Mouse (Mus musculus): ENCODE data around the gene Gm9195. TPM values are rescaled to one million over a fixed set of nuclear protein-coding genes. Genes with fewer than 3 reads are reported as not detected.

Gm9195 gene
- not detected for polyA plus RNA-seq (2012; fragmentation: generic; extraction: Trizol)
- long read RNA-seq, experiment 1: 0 reads
- long read RNA-seq, experiment 2: 0 reads

DNA sequence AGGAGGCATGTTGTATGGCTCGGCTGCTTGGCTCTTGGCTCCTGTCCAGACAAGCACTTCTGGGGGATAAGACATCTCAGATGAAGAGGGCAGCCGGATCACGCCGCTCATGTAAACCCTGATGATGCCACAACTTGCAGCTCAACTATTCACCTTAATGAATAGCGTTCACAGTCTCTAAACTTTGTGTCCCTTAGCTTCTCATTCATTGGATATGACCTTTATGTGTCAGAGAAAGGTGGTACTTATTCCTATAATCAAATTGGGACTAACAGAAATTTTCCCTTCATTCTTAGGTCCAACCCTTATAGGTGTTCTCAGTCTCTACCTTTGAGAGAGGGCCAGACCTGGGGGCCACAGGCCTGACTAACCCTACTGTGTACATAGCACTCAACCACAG is at the start of gene Gm9195:
Gm9195 (minus strand) TSS at position 101 of the 400 bp plus-strand sequence.
- Histone ChIP-seq H3ac (ENCODE audit: control insufficient read depth, insufficient read length, low read depth) (no peak within 1 kb of the TSS), H3K4me3 (ENCODE audit: insufficient read depth, poor library complexity, severe bottlenecking) (no peak within 1 kb of the TSS), H3K27me3 (ENCODE audit: control insufficient read depth, insufficient read depth, insufficient read length) (peaks cover 12% of the 10 kb centered on the region), H3K79me3 (ENCODE audit: low read depth) (no peaks in the 10 kb centered on the region), H3K79me2 (ENCODE audit: control insufficient read depth, insufficient read depth) (no peaks in the 10 kb centered on the region), H3K36me3 (ENCODE audit: control insufficient read depth, insufficient read depth) (no peaks in the 10 kb centered on the region)
- TF ChIP-seq MYOD1 (IDR thresholded peaks at IDR 0.05; ENCODE audit: control insufficient read depth, insufficient read length, low read depth): no peak
- TF ChIP-seq MAX (IDR thresholded peaks at IDR 0.05): no peak

GRCm38 (mm10) chr14:72536392-72537017 is 44.9 kb upstream of the Gm9195 start:
- no peaks in the 10 kb centered on the region for H3K79me3 ChIP-seq (ENCODE audit: low read depth)
- no peak overlapping the region for H3K4me3 ChIP-seq (ENCODE audit: insufficient read depth, poor library complexity, severe bottlenecking)
- H3K79me2 ChIP-seq (ENCODE audit: control insufficient read depth, insufficient read depth): no peaks in the 10 kb centered on the region
- peaks cover 37% of the 10 kb centered on the region for H3K36me3 ChIP-seq (ENCODE audit: control insufficient read depth, insufficient read depth)
- H3K27me3 ChIP-seq (ENCODE audit: control insufficient read depth, insufficient read depth, insufficient read length): no peaks in the 10 kb centered on the region
- no peak overlapping the region for H3ac ChIP-seq (ENCODE audit: control insufficient read depth, insufficient read length, low read depth)
- TF ChIP-seq FOSL1 (IDR thresholded peaks at IDR 0.05; ENCODE audit: insufficient read depth, low read length, poor library complexity, severe bottlenecking): no peak
- no peak for TF ChIP-seq MYOD1 (IDR thresholded peaks at IDR 0.05; ENCODE audit: control insufficient read depth, insufficient read length, low read depth)
- TF ChIP-seq MAX (IDR thresholded peaks at IDR 0.05): no peak
- no peak for TF ChIP-seq USF1 (IDR thresholded peaks at IDR 0.05; ENCODE audit: low read depth)
- no peak for TF ChIP-seq CEBPB (IDR thresholded peaks at IDR 0.05; ENCODE audit: low read depth)
- TF ChIP-seq CTCF (IDR thresholded peaks at IDR 0.05; ENCODE audit: control insufficient read depth, insufficient read depth, insufficient read length): no peak
- TF ChIP-seq MYOG (IDR thresholded peaks at IDR 0.05; ENCODE audit: control insufficient read depth, extremely low read depth, insufficient read length): no peak

- no peaks in the 10 kb centered on the region for H3K27me3 ChIP-seq (ENCODE audit: control insufficient read depth, insufficient read depth, insufficient read length)
- H3K79me2 ChIP-seq (ENCODE audit: control insufficient read depth, insufficient read depth): no peaks in the 10 kb centered on the region
- no peak for TF ChIP-seq MYOD1 (IDR thresholded peaks at IDR 0.05; ENCODE audit: control insufficient read depth, insufficient read length, low read depth)
- TF ChIP-seq USF1 (IDR thresholded peaks at IDR 0.05; ENCODE audit: low read depth): no peak
- TF ChIP-seq MYOG (IDR thresholded peaks at IDR 0.05; ENCODE audit: control insufficient read depth, extremely low read depth, insufficient read length): no peak
- no peak for TF ChIP-seq CEBPB (IDR thresholded peaks at IDR 0.05; ENCODE audit: low read depth)
- TF ChIP-seq FOSL1 (IDR thresholded peaks at IDR 0.05; ENCODE audit: insufficient read depth, low read length, poor library complexity, severe bottlenecking): no peak
- no peak for TF ChIP-seq MAX (IDR thresholded peaks at IDR 0.05)
- no peak for TF ChIP-seq CTCF (IDR thresholded peaks at IDR 0.05; ENCODE audit: control insufficient read depth, insufficient read depth, insufficient read length)
- no peaks in the 10 kb centered on the region for H3K79me3 ChIP-seq (ENCODE audit: low read depth)
- peaks cover 11% of the 10 kb centered on the region for H3K36me3 ChIP-seq (ENCODE audit: control insufficient read depth, insufficient read depth)
- no peak overlapping the region for H3ac ChIP-seq (ENCODE audit: control insufficient read depth, insufficient read length, low read depth)
- H3K4me3 ChIP-seq (ENCODE audit: insufficient read depth, poor library complexity, severe bottlenecking): no peak overlapping the region
These were observed 42.2 kb upstream of the Gm9195 start for GRCm38 (mm10) chr14:72533862-72534261.

- H3K4me3 ChIP-seq (ENCODE audit: insufficient read depth, poor library complexity, severe bottlenecking): no peak overlapping the region
These were observed 40.6 kb upstream of the Gm9195 start for GRCm38 (mm10) chr14:72532028-72532917.

DNA sequence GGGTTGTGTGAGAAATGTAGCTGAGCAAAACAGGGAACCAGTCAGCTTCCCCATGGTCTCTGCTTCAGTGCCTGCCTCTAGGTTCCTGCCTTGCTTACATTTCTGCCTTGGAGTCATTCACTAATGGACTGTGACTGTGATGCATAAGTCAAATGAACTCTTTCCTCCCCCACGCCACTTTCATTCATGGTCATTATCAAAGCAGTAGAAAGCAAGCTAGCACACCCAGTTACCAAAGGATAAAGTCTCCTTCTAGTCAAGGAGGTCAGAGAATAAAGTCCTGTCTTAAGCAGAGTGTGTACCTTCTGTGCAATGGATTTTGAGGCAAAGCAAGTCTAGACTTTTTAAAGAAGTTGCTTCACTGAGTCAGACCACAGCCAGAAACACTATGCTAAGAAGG is 35.5 kb upstream of the Gm9195 start:
- Histone ChIP-seq H3K27me3 (ENCODE audit: control insufficient read depth, insufficient read depth, insufficient read length) (peaks cover 3% of the 10 kb centered on the region), H3K79me3 (ENCODE audit: low read depth) (no peaks in the 10 kb centered on the region), H3K79me2 (ENCODE audit: control insufficient read depth, insufficient read depth) (no peaks in the 10 kb centered on the region), H3ac (ENCODE audit: control insufficient read depth, insufficient read length, low read depth) (no peak overlapping the region), H3K36me3 (ENCODE audit: control insufficient read depth, insufficient read depth) (no peaks in the 10 kb centered on the region), H3K4me3 (ENCODE audit: insufficient read depth, poor library complexity, severe bottlenecking) (no peak overlapping the region)
- TF ChIP-seq MAX (IDR thresholded peaks at IDR 0.05) (no peak), USF1 (IDR thresholded peaks at IDR 0.05; ENCODE audit: low read depth) (no peak), CTCF (IDR thresholded peaks at IDR 0.05; ENCODE audit: control insufficient read depth, insufficient read depth, insufficient read length) (no peak), FOSL1 (IDR thresholded peaks at IDR 0.05; ENCODE audit: insufficient read depth, low read length, poor library complexity, severe bottlenecking) (no peak), MYOG (IDR thresholded peaks at IDR 0.05; ENCODE audit: control insufficient read depth, extremely low read depth, insufficient read length) (no peak), MYOD1 (IDR thresholded peaks at IDR 0.05; ENCODE audit: control insufficient read depth, insufficient read length, low read depth) (no peak), CEBPB (IDR thresholded peaks at IDR 0.05; ENCODE audit: low read depth) (no peak)

More at GRCm38 (mm10) chr14:72532028-72532917, 40.6 kb upstream of the Gm9195 start:
- H3K79me3 ChIP-seq (ENCODE audit: low read depth): no peaks in the 10 kb centered on the region
- no peaks in the 10 kb centered on the region for H3K79me2 ChIP-seq (ENCODE audit: control insufficient read depth, insufficient read depth)
- peaks cover 4% of the 10 kb centered on the region for H3K36me3 ChIP-seq (ENCODE audit: control insufficient read depth, insufficient read depth)
- TF ChIP-seq USF1 (IDR thresholded peaks at IDR 0.05; ENCODE audit: low read depth): peak; percentile 21
- TF ChIP-seq CEBPB (IDR thresholded peaks at IDR 0.05; ENCODE audit: low read depth): no peak
- TF ChIP-seq MYOD1 (IDR thresholded peaks at IDR 0.05; ENCODE audit: control insufficient read depth, insufficient read length, low read depth): no peak
- no peak overlapping the region for H3ac ChIP-seq (ENCODE audit: control insufficient read depth, insufficient read length, low read depth)
- peaks cover 3% of the 10 kb centered on the region for H3K27me3 ChIP-seq (ENCODE audit: control insufficient read depth, insufficient read depth, insufficient read length)

Data from C2C12 (cell line).